Mouse (Mus musculus): Measurements from ENCODE around the gene Esr1.

- TF ChIP-seq CTCF (IDR thresholded peaks at IDR 0.05; ENCODE audit: borderline replicate concordance, insufficient read depth, low read depth, low read length) (no peak), POLR2A (IDR thresholded peaks at IDR 0.05; ENCODE audit: borderline replicate concordance, insufficient read depth, low read length) (no peak)
Measured at GRCm38 (mm10) chr10:4598916-4599315, 12.5 kb upstream of the Esr1 start.
